Mouse (Mus musculus): ENCODE results near the gene Hmga2. TPM values are rescaled to one million over a fixed set of nuclear protein-coding genes. Genes with fewer than 3 reads are reported as not detected.

Hmga2 gene
- polyA plus RNA-seq, 1 experiment from 2014 or later: 59.2 TPM

- 75% methylated on average over 7 of the region's 7 CpGs for WGBS
- Histone ChIP-seq H3K9ac (no peak overlapping the region), H3K27me3 (no peaks in the 10 kb centered on the region), H3K4me2 (no peak overlapping the region), H3K4me3 (no peak overlapping the region), H3K36me3 (peaks cover 11% of the 10 kb centered on the region; the same call in 1 of the 2 replicates), H3K9me3 (no peaks in the 10 kb centered on the region), H3K4me1 (peaks cover 82% of the 10 kb centered on the region), H3K27ac (peak overlapping the region; percentile 70)
- ATAC-seq (ENCODE audit: insufficient number of reproducible peaks, insufficient read depth, low FRiP score, low TSS enrichment, low read depth): no peak
Measured at GRCm38 (mm10) chr10:120423256-120423655, 53.0 kb downstream of the Hmga2 start.

- Histone ChIP-seq H3K4me3 (no peak overlapping the region), H3K9ac (no peak overlapping the region), H3K36me3 (peaks cover 11% of the 10 kb centered on the region; the same call in 1 of the 2 replicates), H3K4me1 (peaks cover 82% of the 10 kb centered on the region), H3K27me3 (no peaks in the 10 kb centered on the region), H3K27ac (peak overlapping the region; percentile 70), H3K9me3 (no peaks in the 10 kb centered on the region), H3K4me2 (no peak overlapping the region; the same call in 1 of the 2 replicates)
- WGBS: 56% methylated on average over 4 of the region's 4 CpGs
- no peak for ATAC-seq (ENCODE audit: insufficient number of reproducible peaks, insufficient read depth, low FRiP score, low TSS enrichment, low read depth)
Measured at GRCm38 (mm10) chr10:120422820-120423219, 53.4 kb downstream of the Hmga2 start.

- no peak overlapping the region for H3K9ac ChIP-seq
- WGBS: 19% methylated on average over 10 of the region's 10 CpGs
- peak overlapping the region; percentile 70 for H3K27ac ChIP-seq
Measured at GRCm38 (mm10) chr10:120422050-120422449, 54.2 kb downstream of the Hmga2 start.

GRCm38 (mm10) chr10:120420971-120421629 is 55.2 kb downstream of the Hmga2 start:
- H3K9me3 ChIP-seq: no peaks in the 10 kb centered on the region
- H3K4me2 ChIP-seq: no peak overlapping the region
- ATAC-seq (ENCODE audit: insufficient number of reproducible peaks, insufficient read depth, low FRiP score, low TSS enrichment, low read depth): no peak

More at GRCm38 (mm10) chr10:120422050-120422449, 54.2 kb downstream of the Hmga2 start:
- peak overlapping the region; percentile 7; the same call in 1 of the 2 replicates for H3K4me2 ChIP-seq
- H3K4me3 ChIP-seq: no peak overlapping the region
- peak; percentile 61; the same call in 1 of the 2 replicates for ATAC-seq (ENCODE audit: insufficient number of reproducible peaks, insufficient read depth, low FRiP score, low TSS enrichment, low read depth)
- peaks cover 82% of the 10 kb centered on the region for H3K4me1 ChIP-seq
- no peaks in the 10 kb centered on the region for H3K9me3 ChIP-seq
- H3K36me3 ChIP-seq: peaks cover 11% of the 10 kb centered on the region; the same call in 1 of the 2 replicates
- no peaks in the 10 kb centered on the region for H3K27me3 ChIP-seq

GRCm38 (mm10) chr10:120418738-120419523 is 57.3 kb downstream of the Hmga2 start:
- peak overlapping the region; percentile 48; the same call in 1 of the 2 replicates for H3K27ac ChIP-seq
- no peak for ATAC-seq (ENCODE audit: insufficient number of reproducible peaks, insufficient read depth, low FRiP score, low TSS enrichment, low read depth)
- peaks cover 20% of the 10 kb centered on the region for H3K36me3 ChIP-seq
- no peak overlapping the region for H3K9ac ChIP-seq
- peaks cover 73% of the 10 kb centered on the region for H3K4me1 ChIP-seq
- H3K9me3 ChIP-seq: no peaks in the 10 kb centered on the region
- 40% methylated on average over 16 of the region's 16 CpGs for WGBS
- no peak overlapping the region for H3K4me3 ChIP-seq
- no peaks in the 10 kb centered on the region for H3K27me3 ChIP-seq
- H3K4me2 ChIP-seq: no peak overlapping the region

More at GRCm38 (mm10) chr10:120420971-120421629, 55.2 kb downstream of the Hmga2 start:
- H3K27ac ChIP-seq: peak overlapping the region; percentile 45
- peaks cover 11% of the 10 kb centered on the region; the same call in 1 of the 2 replicates for H3K36me3 ChIP-seq
- H3K9ac ChIP-seq: no peak overlapping the region; the same call in 1 of the 2 replicates
- no peaks in the 10 kb centered on the region for H3K27me3 ChIP-seq
- peaks cover 83% of the 10 kb centered on the region for H3K4me1 ChIP-seq
- WGBS: 55% methylated on average over 15 of the region's 15 CpGs
- no peak overlapping the region for H3K4me3 ChIP-seq

GRCm38 (mm10) chr10:120418211-120418610 is 58.1 kb downstream of the Hmga2 start:
- ATAC-seq (ENCODE audit: insufficient number of reproducible peaks, insufficient read depth, low FRiP score, low TSS enrichment, low read depth): no peak

GRCm38 (mm10) chr10:120417488-120418118 is 58.7 kb downstream of the Hmga2 start:
- H3K4me3 ChIP-seq: no peak overlapping the region
- WGBS: 8% methylated on average over 7 of the region's 7 CpGs

More at GRCm38 (mm10) chr10:120418211-120418610, 58.1 kb downstream of the Hmga2 start:
- Histone ChIP-seq H3K36me3 (peaks cover 20% of the 10 kb centered on the region), H3K27me3 (no peaks in the 10 kb centered on the region), H3K4me2 (peak overlapping the region; percentile 27; the same call in 1 of the 2 replicates), H3K4me3 (no peak overlapping the region), H3K27ac (peak overlapping the region; percentile 85), H3K4me1 (peaks cover 66% of the 10 kb centered on the region), H3K9ac (0 out of 2 replicates have a peak overlapping the region, but pooled peaks have one; percentile 49), H3K9me3 (no peaks in the 10 kb centered on the region)
- 42% methylated on average over 7 of the region's 7 CpGs for WGBS

GRCm38 (mm10) chr10:120417116-120417487 is 59.2 kb downstream of the Hmga2 start:
- no peak overlapping the region for H3K4me3 ChIP-seq
- H3K27me3 ChIP-seq: no peaks in the 10 kb centered on the region
- peaks cover 16% of the 10 kb centered on the region for H3K36me3 ChIP-seq
- H3K27ac ChIP-seq: peak overlapping the region; percentile 85
- 18% methylated on average over 5 of the region's 5 CpGs for WGBS
- H3K4me1 ChIP-seq: peaks cover 55% of the 10 kb centered on the region
- ATAC-seq (ENCODE audit: insufficient number of reproducible peaks, insufficient read depth, low FRiP score, low TSS enrichment, low read depth): no peak
- no peaks in the 10 kb centered on the region for H3K9me3 ChIP-seq
- no peak overlapping the region for H3K9ac ChIP-seq
- peak overlapping the region; percentile 16; the same call in 1 of the 2 replicates for H3K4me2 ChIP-seq

More at GRCm38 (mm10) chr10:120417488-120418118, 58.7 kb downstream of the Hmga2 start:
- Histone ChIP-seq H3K4me1 (peaks cover 60% of the 10 kb centered on the region), H3K9ac (peak overlapping the region; percentile 49; the same call in 1 of the 2 replicates), H3K27ac (peak overlapping the region; percentile 85), H3K9me3 (no peaks in the 10 kb centered on the region), H3K4me2 (peak overlapping the region; percentile 27), H3K27me3 (no peaks in the 10 kb centered on the region), H3K36me3 (peaks cover 18% of the 10 kb centered on the region)
- no peak for ATAC-seq (ENCODE audit: insufficient number of reproducible peaks, insufficient read depth, low FRiP score, low TSS enrichment, low read depth)

GRCm38 (mm10) chr10:120416628-120417027 is 59.6 kb downstream of the Hmga2 start:
- no peaks in the 10 kb centered on the region for H3K27me3 ChIP-seq
- no peaks in the 10 kb centered on the region for H3K9me3 ChIP-seq
- peak overlapping the region; percentile 85 for H3K27ac ChIP-seq
- H3K4me1 ChIP-seq: peaks cover 52% of the 10 kb centered on the region
- H3K4me3 ChIP-seq: no peak overlapping the region
- H3K4me2 ChIP-seq: peak overlapping the region; percentile 16; the same call in 1 of the 2 replicates
- no peak for ATAC-seq (ENCODE audit: insufficient number of reproducible peaks, insufficient read depth, low FRiP score, low TSS enrichment, low read depth)
- H3K36me3 ChIP-seq: peaks cover 16% of the 10 kb centered on the region
- H3K9ac ChIP-seq: 0 out of 2 replicates have a peak overlapping the region, but pooled peaks have one; percentile 4
- WGBS: 31% methylated on average over 12 of the region's 12 CpGs

- 67% methylated on average over 5 of the region's 5 CpGs for WGBS
- H3K4me3 ChIP-seq: no peak overlapping the region
- H3K27ac ChIP-seq: no peak overlapping the region
- peaks cover 16% of the 10 kb centered on the region for H3K36me3 ChIP-seq
- H3K4me2 ChIP-seq: no peak overlapping the region
- no peak for ATAC-seq (ENCODE audit: insufficient number of reproducible peaks, insufficient read depth, low FRiP score, low TSS enrichment, low read depth)
- no peaks in the 10 kb centered on the region for H3K27me3 ChIP-seq
- H3K9me3 ChIP-seq: no peaks in the 10 kb centered on the region
- H3K9ac ChIP-seq: no peak overlapping the region
- H3K4me1 ChIP-seq: peaks cover 31% of the 10 kb centered on the region
Measured at GRCm38 (mm10) chr10:120412215-120412614, 64.1 kb downstream of the Hmga2 start.

- Histone ChIP-seq H3K27me3 (no peaks in the 10 kb centered on the region), H3K9me3 (no peaks in the 10 kb centered on the region), H3K27ac (no peak overlapping the region), H3K4me3 (no peak overlapping the region), H3K36me3 (peaks cover 16% of the 10 kb centered on the region), H3K4me1 (peaks cover 32% of the 10 kb centered on the region), H3K4me2 (no peak overlapping the region), H3K9ac (no peak overlapping the region)
- no peak for ATAC-seq (ENCODE audit: insufficient number of reproducible peaks, insufficient read depth, low FRiP score, low TSS enrichment, low read depth)
- 68% methylated on average over 4 of the region's 4 CpGs for WGBS
Measured at GRCm38 (mm10) chr10:120410958-120411357, 65.3 kb downstream of the Hmga2 start.

Measured in embryonic facial prominence, embryonic 13.5 days (tissue).